In genomic region chr3:134238621-134239310, GRCm38 (mm10) we compare ENCODE assay signal across 8 mouse cellular contexts. TPM values are rescaled to one million over a fixed set of nuclear protein-coding genes. Genes with fewer than 3 reads are reported as not detected.
DNase-seq lines count a peak whose midpoint lies in the region; ATAC-seq and TF ChIP-seq lines count a peak whose summit lies in the region.

No protein-coding gene starts in this region.

- H3K4me1 ChIP-seq in lung, embryonic 14.5 days (ENCODE audit: insufficient read depth), result no peaks in the 10 kb centered on the region
- peaks cover 30% of the 10 kb centered on the region for H3K4me1 ChIP-seq in heart, embryonic 13.5 days
- H3K4me1 ChIP-seq in limb, embryonic 14.5 days (ENCODE audit: control insufficient read depth, insufficient read depth, low read length), result peaks cover 7% of the 10 kb centered on the region
- H3K4me1 ChIP-seq in neural tube, embryonic 12.5 days, result peaks cover 30% of the 10 kb centered on the region

- H3K27me3 ChIP-seq in lung, embryonic 14.5 days (ENCODE audit: insufficient read depth, low read length), result no peaks in the 10 kb centered on the region
- H3K27me3 ChIP-seq in heart, embryonic 13.5 days (replicated peaks), result no peaks in the 10 kb centered on the region
- no peaks in the 10 kb centered on the region for H3K27me3 ChIP-seq in limb, embryonic 14.5 days (ENCODE audit: control insufficient read depth, insufficient read depth, low read length)
- no peaks in the 10 kb centered on the region for H3K27me3 ChIP-seq in neural tube, embryonic 12.5 days (replicated peaks)

- WGBS in lung, embryonic 14.5 days, result 3% methylated on average over 14 of the region's 14 CpGs
- 2% methylated on average over 14 of the region's 14 CpGs for WGBS in heart, embryonic 13.5 days
- 4% methylated on average over 14 of the region's 14 CpGs for WGBS in limb, embryonic 14.5 days
- 1% methylated on average over 14 of the region's 14 CpGs for whole genome bisulfite sequencing in neural tube, embryonic 12.5 days

- peak; percentile 39 for DNase-seq in lung, embryonic 14.5 days
- no peak for DNase-seq in lung, postnatal 14 days
- DNase-seq in embryo, embryonic 10.5 days (ENCODE audit: low spot score), result peak; percentile 86
- DNase-seq in limb, embryonic 14.5 days (ENCODE audit: low spot score), result peak; percentile 10
- DNase-seq in ovary, postnatal 36 days (ENCODE audit: low spot score), result no peak
- no peak for DNase-seq in kidney, adult 11 months

- no peak for TF ChIP-seq POLR2A in limb, embryonic 14.5 days (IDR thresholded peaks at IDR 0.05; ENCODE audit: borderline replicate concordance, extremely low read depth, insufficient read depth, insufficient read length)

- no peak for TF ChIP-seq CTCF in lung, embryonic 14.5 days (IDR thresholded peaks at IDR 0.05; ENCODE audit: low read depth)

- peak overlapping the region; percentile 89; the same call in 1 of the 2 replicates for H3K27ac ChIP-seq in lung, embryonic 14.5 days (ENCODE audit: low read depth)
- H3K27ac ChIP-seq in heart, embryonic 13.5 days (replicated peaks), result peak overlapping the region; percentile 95
- peak overlapping the region; percentile 89 for H3K27ac ChIP-seq in limb, embryonic 14.5 days (replicated peaks; ENCODE audit: low read depth, low read length)
- peak overlapping the region; percentile 100 for H3K27ac ChIP-seq in neural tube, embryonic 12.5 days

- H3K36me3 ChIP-seq in lung, embryonic 14.5 days (ENCODE audit: insufficient read depth), result no peaks in the 10 kb centered on the region
- H3K36me3 ChIP-seq in heart, embryonic 13.5 days, result no peaks in the 10 kb centered on the region
- H3K36me3 ChIP-seq in limb, embryonic 14.5 days (ENCODE audit: control insufficient read depth, insufficient read depth, low read length), result no peaks in the 10 kb centered on the region
- H3K36me3 ChIP-seq in neural tube, embryonic 12.5 days, result no peaks in the 10 kb centered on the region; the same call in 1 of the 2 replicates

- no peak for ATAC-seq in lung, embryonic 14.5 days (ENCODE audit: insufficient read depth)
- no peak for ATAC-seq in heart, embryonic 13.5 days (ENCODE audit: extremely low read depth, insufficient number of reproducible peaks, low FRiP score, low TSS enrichment)
- no peak for ATAC-seq in limb, embryonic 14.5 days (ENCODE audit: low FRiP score, low read depth)
- peak; percentile 29 for ATAC-seq in neural tube, embryonic 12.5 days (ENCODE audit: low FRiP score, low read depth)

- H3K9ac ChIP-seq in lung, embryonic 14.5 days, result peak overlapping the region; percentile 71
- peak overlapping the region; percentile 91 for H3K9ac ChIP-seq in heart, embryonic 13.5 days
- H3K9ac ChIP-seq in limb, embryonic 14.5 days (ENCODE audit: low read depth, low read length, severe bottlenecking), result peak overlapping the region; percentile 83
- H3K9ac ChIP-seq in neural tube, embryonic 12.5 days, result peak overlapping the region; percentile 89

- H3K9me3 ChIP-seq in lung, embryonic 14.5 days (ENCODE audit: low read depth, low read length), result no peaks in the 10 kb centered on the region
- H3K9me3 ChIP-seq in heart, embryonic 13.5 days, result no peaks in the 10 kb centered on the region
- H3K9me3 ChIP-seq in limb, embryonic 14.5 days (ENCODE audit: control insufficient read depth, low read length), result no peaks in the 10 kb centered on the region
- H3K9me3 ChIP-seq in neural tube, embryonic 12.5 days, result no peaks in the 10 kb centered on the region

- H3K4me3 ChIP-seq in lung, embryonic 14.5 days (ENCODE audit: low read depth, low read length), result peak overlapping the region; percentile 65
- H3K4me3 ChIP-seq in heart, embryonic 13.5 days, result peak overlapping the region; percentile 78
- peak overlapping the region; percentile 70 for H3K4me3 ChIP-seq in limb, embryonic 14.5 days (replicated peaks; ENCODE audit: low read length)
- H3K4me3 ChIP-seq in neural tube, embryonic 12.5 days, result peak overlapping the region; percentile 74

- peak overlapping the region; percentile 77 for H3K4me2 ChIP-seq in lung, embryonic 14.5 days
- H3K4me2 ChIP-seq in heart, embryonic 13.5 days, result peak overlapping the region; percentile 75
- peak overlapping the region; percentile 90 for H3K4me2 ChIP-seq in limb, embryonic 14.5 days (replicated peaks; ENCODE audit: low read depth, low read length, severe bottlenecking)
- peak overlapping the region; percentile 85 for H3K4me2 ChIP-seq in neural tube, embryonic 12.5 days (replicated peaks)

RNA-seq across cellular contexts. Expression of gene Cxxc4, which starts 2.5 kb away (rescaled TPM):
- 2.1 and 2.4 TPM in 2 replicates for polyA plus RNA-seq in lung, embryonic 14.5 days (2014; fragmentation: Nextera tagmentation; extraction: Ambion mirVana)
- 3.8 and 3.9 TPM in 2 replicates for polyA plus RNA-seq in heart, embryonic 13.5 days (2015; fragmentation: Nextera tagmentation; extraction: Ambion mirVana)
- polyA plus RNA-seq in limb, embryonic 14.5 days (2012; rRNA removed), result 5.4 and 7.1 TPM in 2 replicates
- polyA plus RNA-seq in limb, embryonic 14.5 days (2014; fragmentation: Nextera tagmentation; extraction: Ambion mirVana), result 6.1 and 6.5 TPM in 2 replicates
- 22.9 and 24.4 TPM in 2 replicates for polyA plus RNA-seq in neural tube, embryonic 12.5 days (2016; fragmentation: Nextera tagmentation; extraction: Ambion mirVana)

Comparison
In these comparisons a context has a peak if more than half of its experiments do, and no peak if none do; other contexts are left out.
1. DNase-seq: peak in lung, embryonic 14.5 days (single experiment), embryo, embryonic 10.5 days (single experiment) and limb, embryonic 14.5 days (single experiment); none in lung, postnatal 14 days (single experiment), ovary, postnatal 36 days (single experiment) and kidney, adult 11 months (single experiment).
2. Peak in every context shown above with its lines, with median percentiles within 50 percentile points of each other: H3K27ac ChIP-seq, H3K4me2 ChIP-seq, H3K4me3 ChIP-seq and H3K9ac ChIP-seq.